Mouse (Mus musculus) heart, embryonic 12.5 days (tissue): ENCODE results near the gene Cdk15. TPM values are rescaled to one million over a fixed set of nuclear protein-coding genes. Genes with fewer than 3 reads are reported as not detected.

ENCODE experiments used
- ATAC-seq: fragments of 200-750 bp; cut with Nextera tagmentation; 2 replicates; pipeline ENCODE4 v1.8.0; 2017; ENCODE audit warnings: moderate TSS enrichment, moderate library complexity; ENCODE audit not compliant: insufficient number of reproducible peaks, low FRiP score
- H3K27ac ChIP-seq: fragments of 300-500 bp; sonication (generic); 2 replicates; pipeline ENCODE4 v1.5.1; 2016; ENCODE audit warnings: mild to moderate bottlenecking, moderate library complexity; ENCODE audit not compliant: poor library complexity, severe bottlenecking
- H3K27me3 ChIP-seq: fragments of 300-500 bp; sonication (generic); replicated peaks from 2 replicates; pipeline ENCODE4 v1.6.1; 2016; ENCODE audit warnings: mild to moderate bottlenecking, moderate library complexity
- H3K36me3 ChIP-seq: fragments of 300-500 bp; sonication (generic); 2 replicates; pipeline ENCODE4 v1.6.1; 2016; ENCODE audit warnings: mild to moderate bottlenecking, moderate library complexity
- H3K4me1 ChIP-seq: fragments of 300-500 bp; sonication (generic); replicated peaks from 2 replicates; pipeline ENCODE4 v1.6.1; 2016; ENCODE audit warnings: mild to moderate bottlenecking
- H3K4me2 ChIP-seq: fragments of 300-500 bp; sonication (generic); 2 replicates; pipeline ENCODE4 v1.6.1; 2016; ENCODE audit warnings: mild to moderate bottlenecking, moderate library complexity
- H3K4me3 ChIP-seq: fragments of 300-500 bp; sonication (generic); 2 replicates; pipeline ENCODE4 v1.5.1; 2016; ENCODE audit warnings: mild to moderate bottlenecking
- H3K9ac ChIP-seq: fragments of 300-500 bp; sonication (generic); 2 replicates; pipeline ENCODE4 v1.6.1; 2016; ENCODE audit warnings: mild to moderate bottlenecking, moderate library complexity
- H3K9me3 ChIP-seq: fragments of 300-500 bp; sonication (generic); replicated peaks from 2 replicates; pipeline ENCODE4 v1.6.1; 2016; ENCODE audit warnings: mild to moderate bottlenecking, moderate library complexity
- WGBS: fragments of 180-500 bp; shearing (Covaris S2); methylation state at CpG from one replicate; pipeline ENCODE4 v1.1.7; 2016; 5-methylcytosine and 5-hydroxymethylcytosine counted together
- polyA plus RNA-seq: library from polyadenylated mRNA; unstranded; fragments of >200 nt; fragmentation: Nextera tagmentation; extraction: Ambion mirVana; gene quantifications from 2 replicates; pipeline ENCODE4 v1.2.1, GENCODE M21; 2016

The Cdk15 gene
- polyA plus RNA-seq, 1 experiment from 2014 or later = 0.11 TPM

GRCm38 (mm10) chr1:59236856-59237441, 19.8 kb upstream of the Cdk15 start, which contains the start of gene Als2:
Gene Als2, minus strand, starts transcription at chr1:59237231.
- Histone ChIP-seq H3K9me3 (no peaks in the 10 kb centered on the region), H3K4me1 (no peaks in the 10 kb centered on the region), H3K36me3 (no peaks in the 10 kb centered on the region), H3K4me3 (peak within 1 kb of the TSS; percentile 80), H3K27me3 (no peaks in the 10 kb centered on the region), H3K27ac (peak within 1 kb of the TSS; percentile 59), H3K9ac (peak within 1 kb of the TSS; percentile 84), H3K4me2 (peak within 1 kb of the TSS; percentile 85)
- ATAC-seq = peak; percentile 95
- under 1% methylated on average over 56 of the region's 58 CpGs for WGBS

DNA sequence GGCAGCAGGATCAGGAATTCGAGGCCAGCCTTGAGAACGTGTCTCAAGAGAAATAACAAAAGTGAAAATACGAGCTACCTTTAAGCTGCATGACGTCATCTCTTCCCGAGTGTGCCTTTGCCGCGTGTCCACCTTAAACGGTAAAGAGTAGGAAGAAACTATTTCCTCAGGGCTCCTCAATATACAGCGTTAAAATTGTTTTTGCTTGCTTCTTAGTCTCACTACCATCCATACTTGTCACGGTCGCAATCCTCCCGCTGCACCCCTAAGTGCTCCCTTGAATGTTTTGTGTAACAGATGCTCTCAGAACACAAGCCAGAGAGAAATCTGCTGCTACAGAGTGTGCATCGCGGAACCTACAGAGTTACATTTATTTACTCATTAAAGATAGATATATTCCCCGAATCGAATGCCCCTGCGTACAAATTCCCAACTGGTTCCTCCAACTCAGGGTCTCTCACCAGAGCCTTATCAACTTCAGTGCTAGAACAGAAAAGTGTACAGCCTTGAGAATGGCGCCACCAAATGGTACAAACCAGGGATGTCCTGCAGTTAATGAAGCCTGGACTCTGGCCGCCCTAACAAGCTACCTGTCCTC, 19.0 kb upstream of the Cdk15 start:
- Histone ChIP-seq H3K4me1 (no peaks in the 10 kb centered on the region), H3K9me3 (no peaks in the 10 kb centered on the region), H3K4me3 (peak overlapping the region; percentile 80), H3K36me3 (no peaks in the 10 kb centered on the region), H3K4me2 (peak overlapping the region; percentile 85), H3K9ac (peak overlapping the region; percentile 72), H3K27me3 (no peaks in the 10 kb centered on the region), H3K27ac (peak overlapping the region; percentile 59)
- WGBS = 1% methylated on average over 19 of the region's 19 CpGs
- peak; percentile 63 for ATAC-seq

- no peak overlapping the region for H3K9ac ChIP-seq
- ATAC-seq = no peak
- H3K4me1 ChIP-seq = no peaks in the 10 kb centered on the region
- WGBS = 61% methylated on average over 2 of the region's 2 CpGs
- no peaks in the 10 kb centered on the region for H3K36me3 ChIP-seq
- no peaks in the 10 kb centered on the region for H3K27me3 ChIP-seq
- H3K4me2 ChIP-seq = no peak overlapping the region
- no peak overlapping the region for H3K27ac ChIP-seq
- H3K9me3 ChIP-seq = no peaks in the 10 kb centered on the region
- H3K4me3 ChIP-seq = no peak overlapping the region
These were observed 12.9 kb upstream of the Cdk15 start for GRCm38 (mm10) chr1:59243770-59244169.

GRCm38 (mm10) chr1:59247602-59248001, 9.1 kb upstream of the Cdk15 start:
- WGBS = 6% methylated on average over 9 of the region's 9 CpGs
- Histone ChIP-seq H3K9me3 (no peaks in the 10 kb centered on the region), H3K9ac (no peak overlapping the region), H3K36me3 (no peaks in the 10 kb centered on the region), H3K27me3 (no peaks in the 10 kb centered on the region), H3K4me2 (peak overlapping the region; percentile 10; the same call in 1 of the 2 replicates), H3K27ac (no peak overlapping the region), H3K4me3 (no peak overlapping the region), H3K4me1 (no peaks in the 10 kb centered on the region)
- ATAC-seq = no peak

- H3K4me1 ChIP-seq = peaks cover 8% of the 10 kb centered on the region
- H3K36me3 ChIP-seq = no peaks in the 10 kb centered on the region
- WGBS = 5% methylated on average over 4 of the region's 7 CpGs
- ATAC-seq = no peak
- 0 out of 2 replicates have a peak, but pooled peaks cover 4% of the 10 kb centered on the region for H3K27me3 ChIP-seq
- no peak overlapping the region for H3K27ac ChIP-seq
- H3K4me3 ChIP-seq = no peak overlapping the region
- peak overlapping the region; percentile 73 for H3K4me2 ChIP-seq
- no peaks in the 10 kb centered on the region for H3K9me3 ChIP-seq
- H3K9ac ChIP-seq = no peak overlapping the region
These were observed 3.9 kb upstream of the Cdk15 start for GRCm38 (mm10) chr1:59252762-59253161.

DNA sequence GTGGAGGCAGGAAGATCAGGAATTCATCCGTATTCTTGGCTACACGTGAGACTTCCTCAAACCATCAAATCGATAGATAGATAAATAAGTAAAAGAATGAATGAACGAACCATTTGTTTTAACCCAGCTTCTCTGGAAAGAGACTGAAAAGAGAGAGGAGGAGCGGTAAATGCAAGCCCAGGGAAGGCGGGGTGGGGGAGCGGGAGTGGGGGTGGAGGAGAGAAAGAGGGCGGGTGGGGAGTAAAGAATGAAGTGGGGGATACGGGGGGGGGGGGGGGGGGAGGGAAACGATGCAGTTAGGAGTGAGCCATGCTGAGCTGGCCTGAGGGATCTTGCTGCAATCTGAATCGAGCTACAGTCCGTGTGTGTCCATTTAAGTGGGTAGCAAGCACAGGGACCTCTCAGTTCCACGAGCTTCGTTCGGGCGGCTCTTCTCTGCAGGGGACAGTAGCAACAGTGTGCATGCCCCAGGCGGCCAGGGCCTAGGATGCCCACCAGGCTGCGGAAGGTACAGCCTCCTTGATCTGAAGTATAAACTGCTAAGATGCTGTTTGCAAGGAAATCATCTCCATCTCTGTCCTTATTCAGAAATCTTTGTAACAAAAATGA, 3.3 kb upstream of the Cdk15 start:
- Histone ChIP-seq H3K4me2 (peak overlapping the region; percentile 73), H3K36me3 (no peaks in the 10 kb centered on the region), H3K27me3 (0 out of 2 replicates have a peak, but pooled peaks cover 4% of the 10 kb centered on the region), H3K9ac (peak overlapping the region; percentile 55; the same call in 1 of the 2 replicates), H3K4me1 (peaks cover 8% of the 10 kb centered on the region), H3K27ac (no peak overlapping the region), H3K4me3 (peak overlapping the region; percentile 36), H3K9me3 (no peaks in the 10 kb centered on the region)
- no peak for ATAC-seq
- WGBS = 6% methylated on average over 17 of the region's 18 CpGs

GRCm38 (mm10) chr1:59257736-59258135, 1.0 kb downstream of the Cdk15 start:
- H3K4me2 ChIP-seq = no peak overlapping the region
- ATAC-seq = no peak
- H3K4me3 ChIP-seq = no peak overlapping the region
- 49% methylated on average over 3 of the region's 3 CpGs for WGBS
- H3K36me3 ChIP-seq = no peaks in the 10 kb centered on the region
- H3K9me3 ChIP-seq = no peaks in the 10 kb centered on the region
- peaks cover 8% of the 10 kb centered on the region for H3K4me1 ChIP-seq
- H3K27ac ChIP-seq = no peak overlapping the region
- 0 out of 2 replicates have a peak, but pooled peaks cover 4% of the 10 kb centered on the region for H3K27me3 ChIP-seq
- no peak overlapping the region for H3K9ac ChIP-seq

DNA sequence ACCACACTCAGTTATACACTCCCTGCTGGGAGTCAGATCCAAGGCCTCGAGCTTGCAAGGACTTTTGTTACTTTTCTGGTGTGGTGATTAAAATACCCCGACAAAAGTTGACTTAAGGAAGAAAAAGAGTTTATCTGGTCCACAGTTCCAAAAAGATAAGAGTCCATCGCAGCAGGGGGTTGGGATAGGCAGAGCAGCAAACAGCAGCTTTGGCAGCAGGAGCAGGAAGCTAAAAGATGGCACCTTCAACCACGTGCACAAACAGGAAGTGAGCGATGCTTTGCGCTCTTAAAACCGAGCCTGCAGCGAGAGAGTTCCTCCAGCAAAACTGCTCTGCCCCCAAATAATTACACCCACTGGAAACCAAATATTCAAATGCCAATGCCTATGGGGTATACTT, 12.2 kb downstream of the Cdk15 start:
- no peak for ATAC-seq
- WGBS = 32% methylated on average over 8 of the region's 8 CpGs
- no peak overlapping the region for H3K27ac ChIP-seq
- H3K4me3 ChIP-seq = no peak overlapping the region
- H3K36me3 ChIP-seq = no peaks in the 10 kb centered on the region
- H3K4me1 ChIP-seq = no peaks in the 10 kb centered on the region
- no peak overlapping the region for H3K4me2 ChIP-seq
- no peaks in the 10 kb centered on the region for H3K27me3 ChIP-seq
- no peak overlapping the region for H3K9ac ChIP-seq
- H3K9me3 ChIP-seq = no peaks in the 10 kb centered on the region

DNA sequence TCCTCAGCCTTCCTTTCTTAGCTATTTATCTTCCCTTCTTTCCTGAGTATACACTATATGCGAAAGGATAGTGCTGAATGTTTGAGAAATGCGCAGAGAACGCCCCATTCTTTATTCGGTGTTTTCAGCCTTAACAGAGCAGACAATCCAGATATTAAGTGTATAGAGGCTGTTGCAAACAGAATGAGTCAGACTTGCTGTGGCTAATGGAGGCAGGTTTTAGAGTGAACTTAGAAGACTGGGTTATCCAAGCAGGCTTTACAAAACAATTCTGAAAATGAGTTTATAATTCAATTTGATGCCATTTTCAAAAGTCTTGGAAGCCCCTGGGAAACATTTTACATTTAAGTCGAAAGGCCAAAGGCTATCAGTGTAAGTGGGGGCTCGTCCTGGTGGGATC, 12.8 kb downstream of the Cdk15 start:
- Histone ChIP-seq H3K4me2 (no peak overlapping the region), H3K27ac (no peak overlapping the region)
- no peak for ATAC-seq

DNA sequence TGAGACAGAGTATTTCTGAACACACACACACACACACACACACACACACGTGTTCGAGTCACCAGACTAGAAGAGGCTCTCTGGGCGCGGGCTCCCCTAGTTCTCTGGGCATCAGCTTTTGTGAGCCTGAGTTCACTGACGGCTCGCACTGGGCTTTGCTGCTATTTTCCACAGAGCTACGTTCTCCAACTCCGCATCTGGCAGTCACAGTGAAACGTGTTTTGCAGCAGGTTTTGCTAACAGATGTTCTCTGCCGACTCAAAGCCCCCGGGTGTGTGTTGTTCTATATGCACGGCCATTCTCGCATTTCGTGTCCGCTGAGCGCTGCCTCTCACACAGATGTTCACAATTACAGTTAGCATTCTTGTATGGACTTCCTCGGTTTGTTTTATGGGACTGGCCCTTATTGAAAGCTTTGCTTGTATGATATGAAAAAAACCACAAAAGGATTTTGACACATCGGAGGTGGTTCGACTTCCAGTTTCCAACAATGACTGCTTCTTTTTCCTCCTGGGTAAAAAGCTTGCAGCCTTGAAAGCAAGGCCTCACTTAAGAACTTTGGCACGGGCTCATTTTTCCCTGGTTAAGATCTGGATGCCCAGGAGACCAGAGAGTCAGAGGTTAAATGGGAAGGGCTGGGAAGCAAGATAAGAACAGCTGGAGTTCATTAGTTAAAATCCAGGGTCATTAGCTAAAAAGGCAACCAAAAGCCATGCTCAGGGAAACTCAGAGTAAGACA, 13.4 kb downstream of the Cdk15 start:
- Histone ChIP-seq H3K9ac (no peak overlapping the region), H3K4me3 (no peak overlapping the region), H3K4me1 (no peaks in the 10 kb centered on the region), H3K27me3 (no peaks in the 10 kb centered on the region), H3K9me3 (no peaks in the 10 kb centered on the region), H3K4me2 (no peak overlapping the region), H3K27ac (no peak overlapping the region), H3K36me3 (no peaks in the 10 kb centered on the region)
- ATAC-seq = no peak
- WGBS = 51% methylated on average over 20 of the region's 20 CpGs

More for the DNA sequence above, 12.8 kb downstream of the Cdk15 start:
- Histone ChIP-seq H3K9me3 (no peaks in the 10 kb centered on the region), H3K36me3 (no peaks in the 10 kb centered on the region), H3K9ac (no peak overlapping the region), H3K4me3 (no peak overlapping the region), H3K27me3 (no peaks in the 10 kb centered on the region), H3K4me1 (no peaks in the 10 kb centered on the region)
- WGBS = 70% methylated on average over 6 of the region's 6 CpGs

GRCm38 (mm10) chr1:59272189-59272588, 15.5 kb downstream of the Cdk15 start:
- WGBS = 76% methylated on average over 3 of the region's 3 CpGs
- Histone ChIP-seq H3K9ac (no peak overlapping the region), H3K4me2 (no peak overlapping the region), H3K27ac (no peak overlapping the region), H3K27me3 (no peaks in the 10 kb centered on the region), H3K4me3 (no peak overlapping the region), H3K36me3 (no peaks in the 10 kb centered on the region), H3K9me3 (no peaks in the 10 kb centered on the region), H3K4me1 (no peaks in the 10 kb centered on the region)
- ATAC-seq = no peak
